Mouse (Mus musculus) small intestine, adult 2 months (tissue): ENCODE measurements around the gene Cmtm7.

Experiments used
- CTCF ChIP-seq: fragments of 200-500 bp; IDR thresholded peaks from 2 replicates; pipeline ENCODE4 v1.5.1; 2012; ENCODE audit warnings: low read depth, mild to moderate bottlenecking, control low read depth, inconsistent platforms, low read length, moderate library complexity, mixed read lengths; ENCODE audit not compliant: insufficient replicate concordance, insufficient read length; ENCODE audit errors: extremely low read depth
- POLR2A ChIP-seq: fragments of 200-500 bp; IDR thresholded peaks from 2 replicates; pipeline ENCODE4 v1.6.1; 2012; ENCODE audit warnings: low read depth, mild to moderate bottlenecking, control low read depth, inconsistent platforms, low read length, moderate library complexity

DNA sequence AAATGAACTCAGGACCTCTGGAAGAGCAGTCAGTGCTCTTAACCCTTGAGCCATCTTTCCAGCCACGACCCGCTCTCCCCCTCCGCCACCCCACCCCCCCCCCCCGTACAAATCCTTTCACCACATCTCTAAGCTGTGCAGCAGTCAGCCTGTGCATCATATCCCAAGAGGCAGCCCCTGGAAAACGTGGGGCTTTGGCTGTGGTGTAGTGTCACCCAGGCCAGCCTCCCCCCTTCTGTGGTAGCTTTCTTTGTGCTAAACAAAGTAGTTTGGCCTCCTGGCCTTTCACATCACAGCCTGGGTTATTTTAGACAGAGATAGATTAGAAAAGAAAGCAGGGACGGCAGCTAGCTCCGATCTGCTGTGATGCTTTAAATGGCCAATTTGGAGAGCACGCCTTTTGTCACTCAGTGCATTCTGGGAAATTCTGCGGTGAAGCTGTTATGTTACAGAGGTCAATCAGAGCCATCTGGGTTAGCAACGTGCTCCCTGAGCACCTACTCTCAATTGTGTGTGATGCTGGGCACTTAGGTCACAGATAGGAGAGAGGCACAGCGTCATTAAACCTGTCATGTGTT, 14.9 kb upstream of the Cmtm7 start:
- TF ChIP-seq CTCF (no peak), POLR2A (no peak)
